12 mouse cellular contexts compared by ENCODE assay signal in the genomic region with DNA sequence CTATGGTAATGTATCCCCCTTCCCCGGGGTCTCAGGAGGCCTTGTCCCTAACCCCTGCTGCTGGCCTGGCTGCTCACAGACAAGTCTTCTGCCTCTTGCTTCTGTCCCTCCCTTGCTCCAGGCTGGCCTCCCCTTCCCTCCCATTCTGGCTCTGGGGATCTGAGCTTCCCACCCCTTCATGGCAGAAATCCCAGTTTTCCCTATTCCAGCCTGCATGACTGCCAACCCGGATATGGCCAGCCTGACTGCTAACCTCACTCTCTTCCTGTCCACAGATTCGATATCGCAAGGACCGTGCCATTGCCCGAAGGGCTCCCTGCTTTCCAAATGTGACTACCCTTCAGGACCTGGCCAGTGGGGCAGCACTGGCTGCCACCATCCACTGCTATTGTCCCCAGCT. TPM values are rescaled to one million over a fixed set of nuclear protein-coding genes. Genes with fewer than 3 reads are reported as not detected.
DNase-seq lines count a peak whose midpoint lies in the region.
"Had no signal": no experiment of that assay in that cellular context is flagged by ENCODE, and none has a peak within 500 bp of the region (broad histone marks: within the 10 kb centered on the region; RNA-seq: fewer than 3 reads in every experiment).

No protein-coding gene starts in this region.

- DNase-seq in adrenal gland, postnatal 10 days = peak; percentile 71
- DNase-seq in adrenal gland, adult 2 months = no peak
- DNase-seq in testis, postnatal 14 days (ENCODE audit: low spot score) = peak; percentile 29
- DNase-seq in testis, postnatal 10 days (ENCODE audit: low spot score) = no peak
- DNase-seq in heart, postnatal 14 days = peak; percentile 56 to 73
- DNase-seq in ovary, postnatal 36 days (ENCODE audit: low spot score) = peak; percentile 39
- DNase-seq in adrenal gland, adult (ENCODE audit: inconsistent age in 2 of 2, low spot score in 1 of 2) = no peak
- no peak for DNase-seq in embryo, embryonic 9.5 days (ENCODE audit: extremely low spot score)
- DNase-seq: cerebellum, postnatal 36 days; liver, embryonic 13.5 days had no signal

- intact Hi-C loops in heart, postnatal 14 days (cut with DNase I) = no loop called here

RNA-seq across cellular contexts. Expression of a gene that starts 13.3 kb away (rescaled TPM):
- 10 to 100 TPM in 1 of 2 experiments, 1 to 10 TPM in 1; 9.1 to 13.8 TPM for total RNA-seq in adrenal gland, postnatal 10 days (2021)
- 10 to 100 TPM in 1 of 2 experiments, 1 to 10 TPM in 1; 5.2 to 13.3 TPM for total RNA-seq in adrenal gland, adult 2 months (2021)
- polyA plus RNA-seq in adrenal gland, adult 2 months (2012; rRNA removed) = 6.4 and 7.4 TPM in 2 replicates
- total RNA-seq in heart, postnatal 14 days (2021) = 1 to 10 TPM in 1 of 2 experiments, under 1 TPM in 1; 0.37 to 1.8 TPM

RNA-seq across cellular contexts. Expression of a gene that starts 20.7 kb away (rescaled TPM):
- 10 to 100 TPM; 33.1 to 33.9 TPM for total RNA-seq in adrenal gland, postnatal 10 days (2021)
- 10 to 100 TPM; 34.8 to 36.8 TPM for total RNA-seq in adrenal gland, adult 2 months (2021)
- polyA plus RNA-seq in adrenal gland, adult 2 months (2012; rRNA removed) = 40.7 and 40.9 TPM in 2 replicates
- total RNA-seq in heart, postnatal 14 days (2021) = 10 to 100 TPM; 18.4 to 19.3 TPM

RNA-seq across cellular contexts. Expression of a gene that starts 20.9 kb away (rescaled TPM):
- 100 to 1,000 TPM; 104 to 118 TPM for total RNA-seq in adrenal gland, postnatal 10 days (2021)
- 100 to 1,000 TPM; 153 to 159 TPM for total RNA-seq in adrenal gland, adult 2 months (2021)
- 1.7 and 2.2 TPM in 2 replicates for polyA plus RNA-seq in adrenal gland, adult 2 months (2012; rRNA removed)
- 10 to 100 TPM; 61.7 to 66.4 TPM for total RNA-seq in heart, postnatal 14 days (2021)

RNA-seq across cellular contexts. Expression of a gene that starts 24.9 kb away (rescaled TPM):
- not detected for total RNA-seq in adrenal gland, postnatal 10 days (2021)
- not detected for total RNA-seq in adrenal gland, adult 2 months (2021)
- polyA plus RNA-seq in adrenal gland, adult 2 months (2012; rRNA removed) = not detected in 2 replicates
- total RNA-seq in heart, postnatal 14 days (2021) = not detected
- total RNA-seq: granulocyte monocyte progenitor cell, adult 5-6 weeks; left cerebral cortex, adult 2 months had no signal
- polyA plus RNA-seq: liver, embryonic 13.5 days had no signal

RNA-seq across cellular contexts. Expression of a gene that starts 30.4 kb away (rescaled TPM):
- total RNA-seq in adrenal gland, postnatal 10 days (2021) = 10 to 100 TPM; 70.1 to 89.1 TPM
- 100 to 1,000 TPM in 1 of 2 experiments, 10 to 100 TPM in 1; 72.1 to 131 TPM for total RNA-seq in adrenal gland, adult 2 months (2021)
- 106 and 141 TPM in 2 replicates for polyA plus RNA-seq in adrenal gland, adult 2 months (2012; rRNA removed)
- 10 to 100 TPM in 1 of 2 experiments, 1 to 10 TPM in 1; 7.7 to 10.1 TPM for total RNA-seq in heart, postnatal 14 days (2021)

Comparison
In these comparisons a context has a peak if more than half of its experiments do, and no peak if none do; other contexts are left out.
1. DNase-seq: peak in adrenal gland, postnatal 10 days (single experiment), testis, postnatal 14 days (single experiment), heart, postnatal 14 days (2 of 2) and ovary, postnatal 36 days (single experiment); none in adrenal gland, adult 2 months (single experiment), testis, postnatal 10 days (single experiment), adrenal gland, adult (0 of 2) and embryo, embryonic 9.5 days (single experiment).